Mouse (Mus musculus): Measurements from ENCODE around the gene Fcgr1. TPM values are rescaled to one million over a fixed set of nuclear protein-coding genes. Genes with fewer than 3 reads are reported as not detected.
A peak's percentile ranks its signal among the peaks of the same experiment; 100 is the strongest.
"Not testable (repeated sequence)": the region's sequence is repeated elsewhere in the genome, so short reads cannot be mapped to it uniquely, and the experiment has no call there.

Fcgr1 gene
- total RNA-seq, 2 experiments from 2014 or later: 0.84 to 0.88 TPM

GRCm38 (mm10) chr3:96327131-96327530 lies 33.4 kb upstream of the Fcgr1 start:
- peak; percentile 20 for DNase-seq

- not testable (repeated sequence) for DNase-seq
Observed at GRCm38 (mm10) chr3:96323806-96324205, 30.0 kb upstream of the Fcgr1 start.

GRCm38 (mm10) chr3:96322609-96323008 lies 28.8 kb upstream of the Fcgr1 start:
- no peak for DNase-seq

GRCm38 (mm10) chr3:96321891-96322290 lies 28.1 kb upstream of the Fcgr1 start:
- DNase-seq: peak; percentile 28

- not testable (repeated sequence) for DNase-seq
Observed at GRCm38 (mm10) chr3:96320003-96320402, 26.2 kb upstream of the Fcgr1 start.

- peak; percentile 21 for DNase-seq
Observed at GRCm38 (mm10) chr3:96312341-96313098, 18.8 kb upstream of the Fcgr1 start.

GRCm38 (mm10) chr3:96309441-96309840 lies 15.7 kb upstream of the Fcgr1 start:
- no peak for DNase-seq

GRCm38 (mm10) chr3:96306506-96306905 lies 12.7 kb upstream of the Fcgr1 start:
- DNase-seq: no peak

- no peak for DNase-seq
Observed at GRCm38 (mm10) chr3:96302076-96302475, 8.3 kb upstream of the Fcgr1 start.

- no peak for DNase-seq
Observed at GRCm38 (mm10) chr3:96300706-96301529, 7.1 kb upstream of the Fcgr1 start.

- DNase-seq: no peak
Observed at GRCm38 (mm10) chr3:96299562-96299961, 5.8 kb upstream of the Fcgr1 start.

GRCm38 (mm10) chr3:96298360-96298759 lies 4.6 kb upstream of the Fcgr1 start:
- DNase-seq: no peak

GRCm38 (mm10) chr3:96293368-96293767 lies 401 bp downstream of the Fcgr1 start:
- DNase-seq: no peak

GRCm38 (mm10) chr3:96292641-96293040 lies 1.1 kb downstream of the Fcgr1 start:
- DNase-seq: no peak

- not testable (repeated sequence) for DNase-seq
Observed at GRCm38 (mm10) chr3:96290727-96291126, 3.0 kb downstream of the Fcgr1 start.

- no peak for DNase-seq
Observed at GRCm38 (mm10) chr3:96289201-96289600, 4.6 kb downstream of the Fcgr1 start.

GRCm38 (mm10) chr3:96287334-96287733 lies 6.4 kb downstream of the Fcgr1 start:
- not testable (repeated sequence) for DNase-seq

GRCm38 (mm10) chr3:96284457-96284856 lies 9.3 kb downstream of the Fcgr1 start:
- peak; percentile 49 for DNase-seq

- DNase-seq: no peak
Observed at GRCm38 (mm10) chr3:96280660-96281059, 13.1 kb downstream of the Fcgr1 start.

GRCm38 (mm10) chr3:96277800-96278624 lies 15.8 kb downstream of the Fcgr1 start:
- peak; percentile 94 for DNase-seq

GRCm38 (mm10) chr3:96277428-96277799 lies 16.4 kb downstream of the Fcgr1 start:
- DNase-seq: peak; percentile 38
